Mouse (Mus musculus) megakaryocyte, embryonic 14.5 days (primary cell): ENCODE data around the gene Mtmr3.

ENCODE experiments used
- FLI1 ChIP-seq: IDR thresholded peaks from 2 replicates; pipeline ENCODE4 v1.6.1; 2012; ENCODE audit warnings: low read length, inconsistent platforms, mixed read lengths
- GATA1 ChIP-seq: IDR thresholded peaks from 3 replicates; pipeline ENCODE4 v1.6.1; 2012; ENCODE audit warnings: mixed read lengths, low read length, inconsistent platforms, borderline replicate concordance

GRCm38 (mm10) chr11:4464616-4465015 is 130.0 kb downstream of the Mtmr3 start:
- no peak for TF ChIP-seq GATA1
- no peak for TF ChIP-seq FLI1
